Mouse (Mus musculus) lung, postnatal 0 days (tissue): ENCODE results near the gene Cuedc2.

Experiments used
- CTCF ChIP-seq: IDR thresholded peaks from 2 replicates; pipeline ENCODE4 v1.5.1; 2016; ENCODE audit warnings: antibody characterized with exemption, mild to moderate bottlenecking
- EP300 ChIP-seq: IDR thresholded peaks from 2 replicates; pipeline ENCODE4 v1.6.1; 2016; ENCODE audit warnings: antibody characterized with exemption, mild to moderate bottlenecking, control low read depth

GRCm38 (mm10) chr19:46318031-46318471 is 20.5 kb downstream of the Cuedc2 start:
- TF ChIP-seq CTCF (no peak), EP300 (no peak)
